Mouse (Mus musculus) testis, adult 2 months (tissue): ENCODE results near the gene Sh2b2.
A peak's percentile ranks its signal among the peaks of the same experiment; 100 is the strongest.

Experiments used
- CTCF ChIP-seq: fragments of 200-500 bp; IDR thresholded peaks from 2 replicates; pipeline ENCODE4 v1.5.1; 2012; ENCODE audit warnings: low read depth, mild to moderate bottlenecking, inconsistent platforms, low read length, moderate library complexity; ENCODE audit not compliant: control insufficient read depth, insufficient read depth, insufficient replicate concordance
- POLR2A ChIP-seq: fragments of 200-500 bp; IDR thresholded peaks from 2 replicates; pipeline ENCODE4 v1.6.1; 2012; ENCODE audit warnings: low read depth, mild to moderate bottlenecking, inconsistent platforms, low read length, moderate library complexity; ENCODE audit not compliant: control insufficient read depth

DNA sequence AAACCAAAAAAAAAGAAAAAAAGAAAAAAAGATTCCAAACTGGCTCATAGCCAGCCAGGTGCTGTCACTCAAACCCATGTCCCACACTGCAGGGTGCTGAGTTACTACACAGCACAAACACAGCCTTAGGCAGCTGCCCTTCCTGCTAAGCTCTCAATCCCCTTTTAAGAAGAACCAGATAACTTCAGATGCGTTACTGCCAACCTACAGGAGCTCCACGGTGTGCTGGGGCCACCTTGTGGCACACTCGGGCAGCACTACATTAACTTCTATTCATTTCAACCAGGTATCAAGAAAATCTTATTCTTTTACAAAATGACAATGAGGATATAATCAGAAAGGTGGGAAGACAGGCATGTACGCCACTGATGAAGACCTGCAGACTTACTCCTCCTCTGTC lies 59.6 kb downstream of the Sh2b2 start:
- TF ChIP-seq POLR2A (no peak), CTCF (peak; percentile 71; the same call in 1 of the 2 replicates)
